Mouse (Mus musculus) lung, adult 2 months (tissue): ENCODE measurements around the gene Abca17.

Experiments used
- CTCF ChIP-seq: fragments of 200-500 bp; IDR thresholded peaks from 2 replicates; pipeline ENCODE4 v1.5.1; 2011; ENCODE audit warnings: mild to moderate bottlenecking, low read length, control low read depth; ENCODE audit not compliant: insufficient read depth
- POLR2A ChIP-seq: fragments of 200-500 bp; IDR thresholded peaks from 2 replicates; pipeline ENCODE4 v1.6.1; 2011; ENCODE audit warnings: low read depth, mild to moderate bottlenecking, control low read depth, low read length, borderline replicate concordance; ENCODE audit errors: extremely low read depth

DNA sequence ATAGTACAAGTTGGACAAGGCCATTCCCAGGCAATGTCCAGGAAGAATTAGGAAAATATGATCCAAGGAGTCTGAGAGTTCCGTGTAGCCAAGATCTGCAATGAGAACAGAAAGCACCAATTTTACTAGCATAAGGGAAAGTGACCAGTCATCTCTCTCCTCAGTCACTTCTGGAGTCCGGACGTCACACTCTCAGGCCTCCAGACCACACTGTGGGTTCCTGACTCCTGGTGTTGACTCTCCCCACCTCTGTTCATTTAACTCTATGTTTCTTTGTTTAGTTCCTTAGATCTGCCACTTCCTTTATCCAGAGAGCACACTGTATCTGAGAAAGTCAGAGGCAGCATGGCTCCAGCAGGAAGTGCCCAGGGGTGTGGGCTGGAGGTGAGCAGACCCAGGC is 65.2 kb downstream of the Abca17 start:
- TF ChIP-seq POLR2A (no peak), CTCF (no peak)
